Mouse (Mus musculus): ENCODE measurements at regions not wholly inside any gene's neighbourhood (a gene's known extent, or its start where the extent isn't known, plus 50 kb on each side); places are given as distances from the start of the nearest gene placed in this dataset.

DNA sequence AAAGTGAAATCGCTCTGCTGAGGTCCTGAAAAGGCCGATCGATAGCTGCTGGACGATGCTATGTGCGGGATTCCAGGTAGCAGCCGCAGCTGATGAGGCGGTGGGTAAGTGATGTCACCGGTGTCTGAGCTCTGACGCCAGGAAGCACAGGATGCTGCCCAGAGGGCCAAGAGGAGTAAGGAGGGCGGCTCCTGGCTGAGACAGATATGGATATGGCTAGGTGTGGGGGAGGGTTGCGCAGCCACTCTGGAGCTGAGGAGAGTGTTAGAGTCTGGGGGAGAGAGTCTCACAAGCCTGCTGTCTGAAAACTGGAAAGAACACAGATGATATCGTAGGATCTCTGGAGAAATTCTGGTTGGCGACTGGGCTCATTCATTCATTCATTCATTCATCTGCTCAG, 51.6 kb upstream of the Pbx1 start:
- TF ChIP-seq MYOG (IDR thresholded peaks at IDR 0.05; ENCODE audit: control insufficient read depth, extremely low read depth, insufficient read length) = no peak
- TF ChIP-seq CTCF (IDR thresholded peaks at IDR 0.05; ENCODE audit: control insufficient read depth, insufficient read depth, insufficient read length) = no peak
